Mouse (Mus musculus) thymus, postnatal 10 days (tissue): Measurements from ENCODE around the gene Bmyc.
"Not testable (repeated sequence)": the region's sequence is repeated elsewhere in the genome, so short reads cannot be mapped to it uniquely, and the experiment has no call there.

ENCODE experiments used
- DNase-seq, 2 experiments: peaks; one replicate each; pipeline ENCODE4 v3.0.0; 2021; ENCODE audit warnings: low spot score in 2 of 2

Bmyc gene

DNA sequence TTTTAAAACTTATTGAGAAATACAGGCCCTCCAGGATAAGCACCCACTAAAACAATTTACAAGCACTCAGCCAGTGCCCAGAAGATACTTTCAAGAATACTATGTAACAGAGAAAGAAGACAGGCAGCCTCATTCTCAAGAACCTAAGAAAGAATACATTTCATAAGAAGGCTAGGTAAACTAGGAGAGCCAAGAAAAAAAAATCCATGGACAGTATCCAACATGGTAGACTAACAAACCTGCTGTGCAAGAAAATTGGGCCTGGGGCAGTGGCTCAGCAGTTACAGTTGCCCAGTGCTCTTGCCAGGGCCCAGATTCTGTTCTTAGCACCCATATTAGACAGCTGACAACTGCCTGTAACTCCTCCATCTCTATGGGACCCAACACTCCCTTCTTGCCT lies 10.7 kb downstream of the Bmyc start:
- DNase-seq, result no peak

DNA sequence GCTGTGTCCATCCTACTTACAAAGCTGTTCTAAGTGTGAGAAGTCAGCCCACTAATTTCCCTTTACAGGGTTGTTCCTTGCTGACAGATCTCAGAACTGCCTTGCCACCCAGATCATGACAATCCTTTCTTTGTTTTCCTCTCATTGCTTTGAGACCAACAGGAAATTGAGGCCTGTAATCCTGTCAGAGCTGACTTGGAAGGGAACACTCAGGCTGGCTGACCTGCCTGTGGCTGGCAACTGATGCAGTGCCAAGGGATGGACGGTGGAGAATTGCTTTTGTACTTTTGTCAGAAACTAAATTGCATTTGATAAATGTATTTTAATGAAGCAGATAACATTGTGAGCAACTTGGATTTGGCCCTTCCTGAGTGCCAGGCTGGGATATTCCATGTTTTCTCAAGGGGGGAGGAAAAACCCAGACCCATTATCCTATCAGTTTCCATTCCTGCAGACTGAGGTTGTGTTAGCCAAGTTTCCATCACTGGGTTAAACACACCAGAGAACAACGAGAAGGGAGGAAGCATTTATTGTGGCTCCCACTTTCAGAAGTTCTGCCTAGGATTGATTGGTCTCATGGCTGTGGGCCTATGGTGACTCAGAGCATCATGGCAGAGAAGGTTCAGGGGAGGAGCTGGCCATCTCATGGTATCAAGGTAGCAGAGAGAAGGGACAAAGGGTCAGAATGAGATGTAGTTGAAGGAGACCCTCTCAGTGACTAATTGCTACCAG lies 26.8 kb downstream of the Bmyc start:
- no peak for DNase-seq

GRCm38 (mm10) chr2:25736709-25737108 lies 30.2 kb downstream of the Bmyc start, which contains the start of gene Obp2b:
Gene Obp2b, plus strand, starts transcription at chr2:25737009.
- DNase-seq, result not testable (repeated sequence)

- DNase-seq, result no peak
Measured at GRCm38 (mm10) chr2:25741671-25742070, 35.1 kb downstream of the Bmyc start.

GRCm38 (mm10) chr2:25754201-25754600 lies 47.7 kb downstream of the Bmyc start:
- no peak for DNase-seq
